Mouse (Mus musculus) spleen, adult 2 months (tissue): ENCODE results near the gene Spata4.

Experiments
- CTCF ChIP-seq: fragments of 200-500 bp; IDR thresholded peaks from 2 replicates; pipeline ENCODE4 v1.5.1; 2011; ENCODE audit warnings: mild to moderate bottlenecking, inconsistent platforms; ENCODE audit not compliant: insufficient read depth, insufficient read length, insufficient replicate concordance; ENCODE audit errors: extremely low read depth
- POLR2A ChIP-seq: fragments of 200-500 bp; IDR thresholded peaks from 2 replicates; pipeline ENCODE4 v1.6.1; 2011; ENCODE audit warnings: low read depth, low read length, inconsistent platforms

GRCm38 (mm10) chr8:54610238-54610637 is 9.7 kb downstream of the Spata4 start:
- no peak for TF ChIP-seq CTCF
- no peak for TF ChIP-seq POLR2A
